Mouse (Mus musculus): ENCODE results near the gene Nat8l.

The Nat8l gene

DNA sequence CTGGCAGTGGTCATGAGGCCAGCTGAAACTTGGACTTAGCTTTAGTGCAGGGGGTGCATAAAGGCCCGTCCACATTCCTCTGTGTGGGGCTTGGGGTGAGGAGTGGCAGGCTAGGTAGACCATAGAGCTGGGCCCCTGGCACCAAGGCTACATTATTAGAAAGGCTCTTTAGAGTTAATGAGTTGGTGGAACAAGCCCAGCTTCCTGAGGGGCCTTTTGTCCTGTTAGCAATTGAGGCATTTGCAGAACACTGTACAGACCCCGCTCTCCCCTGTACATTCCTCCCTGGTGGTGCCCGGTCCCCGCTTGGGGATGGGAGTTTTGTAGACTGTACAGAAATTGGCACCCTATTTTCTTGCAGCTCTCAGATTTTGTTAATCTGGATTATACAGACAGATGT is 6.9 kb downstream of the Nat8l start:
- DNase-seq (ENCODE audit: low spot score): no peak

DNA sequence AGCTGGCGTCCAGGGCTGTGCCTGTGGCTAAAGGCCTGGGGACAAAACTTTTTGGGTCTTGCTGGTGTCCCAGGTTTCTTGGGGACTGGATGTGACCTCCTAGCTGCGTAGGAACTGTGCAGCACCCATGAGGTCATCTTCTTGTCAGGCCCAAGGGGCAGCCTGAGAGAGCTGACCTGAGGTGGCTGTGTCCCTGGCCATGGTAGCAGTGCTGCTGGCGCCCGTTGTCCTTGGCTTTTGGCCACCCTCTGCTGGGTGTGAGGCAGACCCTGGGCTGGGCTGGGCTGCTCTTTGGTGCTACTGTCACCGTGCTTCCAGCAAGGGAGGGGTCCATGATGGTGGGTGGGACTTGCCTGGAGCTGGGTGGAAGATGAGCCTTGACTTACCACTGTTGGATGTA is 8.8 kb downstream of the Nat8l start:
- no peak for DNase-seq (ENCODE audit: low spot score)

DNA sequence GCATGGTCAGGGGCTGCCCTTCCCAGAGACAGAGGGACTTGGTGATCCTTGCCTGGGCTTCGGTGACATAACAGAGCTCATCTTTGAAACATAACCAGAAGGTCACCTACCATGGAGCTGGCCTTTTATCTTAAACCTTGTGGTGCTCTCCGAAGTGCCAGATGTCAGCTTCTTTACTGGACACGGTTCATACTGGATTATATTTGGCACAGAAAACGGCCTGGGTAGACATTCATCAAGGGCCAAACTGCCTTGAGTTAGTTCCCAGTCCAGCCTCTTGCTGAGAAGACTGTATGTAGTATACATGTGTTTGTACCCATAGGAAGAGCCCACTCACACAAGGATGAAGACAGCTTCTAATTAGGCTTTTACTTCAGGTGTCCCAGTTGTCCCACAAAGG is 11.0 kb downstream of the Nat8l start:
- no peak for DNase-seq (ENCODE audit: low spot score)

DNA sequence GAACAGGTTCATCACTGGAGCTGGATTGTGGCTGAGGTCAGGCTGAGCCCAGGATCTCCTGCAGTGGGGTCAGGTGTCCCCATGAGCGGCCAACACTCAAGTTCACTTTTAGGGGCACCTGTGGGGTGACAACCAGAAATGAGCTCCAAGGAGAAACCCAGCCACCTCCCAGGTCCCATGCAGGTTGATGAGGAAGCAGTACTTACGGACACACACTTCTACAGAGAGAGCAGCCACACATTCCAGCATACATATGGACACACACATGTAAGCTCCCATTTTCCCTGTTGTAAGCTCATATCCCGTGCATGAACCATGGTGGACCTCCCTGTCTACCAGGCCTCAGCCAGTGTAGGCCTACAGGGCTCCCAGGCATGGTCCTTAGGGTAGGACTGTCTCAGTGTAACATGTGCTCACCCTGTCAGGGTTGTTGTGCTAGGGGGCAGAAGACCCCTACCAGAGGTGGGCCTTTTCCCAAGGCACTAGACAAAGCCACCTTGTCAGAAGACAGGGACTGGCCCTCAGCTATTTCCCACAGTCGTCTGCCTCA is 11.7 kb downstream of the Nat8l start:
- no peak for DNase-seq (ENCODE audit: low spot score)

DNA sequence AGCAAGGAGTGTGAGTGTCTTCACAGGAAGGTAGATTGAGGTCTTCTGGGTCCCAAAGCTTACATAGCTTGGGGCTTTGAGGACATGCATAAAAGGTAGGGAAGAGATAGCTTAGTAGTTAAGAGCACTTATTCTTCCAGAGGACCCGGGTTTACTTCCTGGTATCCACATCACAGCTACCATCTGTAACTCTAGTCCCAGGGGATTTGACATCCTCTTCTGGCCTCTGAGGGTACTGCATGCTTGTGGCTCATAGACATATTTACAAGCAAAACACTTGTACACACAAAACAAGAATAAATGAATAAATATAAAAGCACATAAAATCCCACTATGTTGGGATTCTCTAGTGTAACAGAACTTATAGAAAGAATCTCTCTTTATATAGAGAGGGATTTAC is 18.9 kb downstream of the Nat8l start:
- DNase-seq (ENCODE audit: low spot score): peak; percentile 1

DNA sequence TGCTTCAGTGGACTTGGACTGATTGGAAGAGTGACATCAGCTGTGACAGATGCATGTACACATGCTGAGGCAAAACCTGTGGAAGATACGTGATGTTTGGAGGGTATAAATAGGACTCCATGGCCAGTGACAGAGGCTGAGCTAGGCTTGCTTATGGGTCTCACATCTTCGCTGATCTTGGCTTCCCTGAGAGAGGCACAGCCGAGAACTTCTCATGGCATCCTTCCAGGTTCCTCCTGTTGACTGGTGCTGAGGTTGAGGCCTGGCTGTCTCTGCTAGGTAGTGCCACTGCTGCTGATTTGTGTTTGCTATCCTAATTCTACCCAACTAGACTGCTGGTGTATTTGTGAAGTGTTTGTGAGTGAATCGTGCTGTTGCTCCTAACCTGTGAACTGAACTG is 23.2 kb downstream of the Nat8l start:
- DNase-seq (ENCODE audit: low spot score): no peak

DNA sequence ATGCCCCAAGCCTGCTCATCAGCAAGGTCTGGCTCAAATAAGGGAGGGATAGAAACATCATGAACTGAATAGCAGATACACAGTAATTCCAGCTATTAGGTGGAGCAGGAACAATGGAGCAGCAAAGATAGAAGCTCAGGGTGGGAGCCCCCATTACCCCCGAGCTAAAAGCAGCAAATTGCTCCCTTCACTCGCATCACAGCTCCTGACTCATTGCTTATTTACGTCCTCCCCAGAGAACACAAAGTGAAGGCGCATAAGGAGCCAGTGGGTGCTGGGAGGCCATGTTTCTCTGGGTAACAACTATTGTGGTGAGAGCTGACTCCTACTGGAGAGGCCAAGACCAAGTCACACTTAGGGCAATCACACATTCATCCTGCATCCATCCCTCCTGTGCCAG is 34.3 kb downstream of the Nat8l start:
- DNase-seq (ENCODE audit: low spot score): no peak

DNA sequence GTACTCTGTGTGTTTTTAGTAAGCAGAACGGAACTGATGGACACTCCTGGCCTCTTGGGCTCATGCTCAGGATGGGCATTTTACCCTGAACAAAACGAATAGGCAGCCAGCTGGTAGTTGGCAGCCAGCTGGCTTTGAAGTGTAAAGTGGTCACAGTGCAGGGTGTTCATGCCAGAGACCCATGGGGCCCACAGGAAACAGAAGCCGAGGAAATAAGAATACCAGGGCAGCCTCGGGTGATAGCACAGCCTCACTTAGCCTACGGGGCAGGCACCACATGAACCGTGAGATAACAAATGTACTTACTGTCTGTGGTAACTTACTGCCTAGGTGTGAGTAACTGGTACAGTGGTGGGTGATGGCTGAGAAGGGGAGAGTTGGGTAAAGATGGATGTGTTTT is 35.2 kb downstream of the Nat8l start:
- DNase-seq (ENCODE audit: low spot score): no peak

DNA sequence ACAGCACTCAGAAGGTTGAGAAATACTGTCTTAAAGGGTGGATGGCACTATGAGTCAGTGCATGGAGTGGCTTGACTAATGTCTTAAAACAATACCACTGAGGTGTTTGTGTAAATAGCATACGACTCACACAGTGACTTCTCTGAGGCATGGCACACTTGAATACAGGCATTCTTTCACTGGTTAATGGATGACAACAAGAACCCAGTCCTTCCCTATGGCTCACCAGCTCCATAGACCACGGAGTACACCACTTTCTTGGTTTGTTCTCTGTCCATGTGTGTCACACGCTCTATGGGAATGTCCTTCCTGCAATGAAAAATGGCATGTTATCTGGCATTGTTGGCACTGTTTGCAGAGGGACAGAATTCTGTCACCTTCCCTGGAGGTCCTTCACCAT is 36.7 kb downstream of the Nat8l start:
- DNase-seq (ENCODE audit: low spot score): no peak
